Mouse (Mus musculus): ENCODE results near the gene Slc9a9. TPM values are rescaled to one million over a fixed set of nuclear protein-coding genes. Genes with fewer than 3 reads are reported as not detected.
A peak's percentile ranks its signal among the peaks of the same experiment; 100 is the strongest.

The Slc9a9 gene
- polyA plus RNA-seq, 1 experiment from 2014 or later = 3.2 TPM

DNA sequence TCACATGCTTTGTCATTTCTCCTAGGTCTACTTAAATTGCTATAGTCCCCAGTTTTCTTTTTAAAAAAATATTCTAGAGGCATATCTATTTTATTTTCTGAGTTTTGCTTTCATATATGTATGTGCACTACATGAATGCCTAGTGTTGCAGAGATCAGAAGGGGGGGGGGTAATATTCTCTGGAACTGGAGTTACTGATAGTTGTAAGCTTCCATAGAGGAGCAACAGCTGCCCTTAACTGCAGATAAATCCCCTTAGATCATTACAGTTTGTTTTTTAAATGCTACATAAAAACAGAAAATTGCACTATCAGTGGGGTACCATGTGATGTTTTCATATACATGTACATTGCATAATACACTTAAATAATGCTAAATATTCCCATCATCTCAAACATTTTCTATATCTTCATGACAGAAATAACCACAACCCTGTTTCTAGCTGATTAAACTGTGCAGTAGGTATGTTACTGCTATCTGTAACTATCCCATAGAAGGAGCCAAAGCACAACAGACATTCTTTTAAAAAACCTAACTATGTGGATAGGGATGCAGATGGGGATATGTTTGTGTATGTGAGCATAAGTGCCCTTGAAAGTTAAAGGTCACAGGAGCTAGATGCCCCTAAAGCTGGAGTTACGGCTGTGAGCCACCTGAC lies 17.6 kb downstream of the Slc9a9 start:
- no peak overlapping the region for H3K4me3 ChIP-seq
- 0 out of 2 replicates have a peak, but pooled peaks cover 4% of the 10 kb centered on the region for H3K4me1 ChIP-seq (replicated peaks)
- no peaks in the 10 kb centered on the region for H3K36me3 ChIP-seq
- no peaks in the 10 kb centered on the region for H3K27me3 ChIP-seq (ENCODE audit: insufficient read depth, poor library complexity, severe bottlenecking)
- DNase-seq (ENCODE audit: low spot score) = no peak
- no peak overlapping the region for H3K27ac ChIP-seq
- WGBS = 83% methylated on average over 1 of the region's 1 CpGs
- H3K9me3 ChIP-seq = no peaks in the 10 kb centered on the region

- Histone ChIP-seq H3K27me3 (ENCODE audit: insufficient read depth, poor library complexity, severe bottlenecking) (no peaks in the 10 kb centered on the region), H3K27ac (no peak overlapping the region), H3K4me1 (replicated peaks) (0 out of 2 replicates have a peak, but pooled peaks cover 4% of the 10 kb centered on the region), H3K36me3 (no peaks in the 10 kb centered on the region), H3K4me3 (no peak overlapping the region), H3K9me3 (no peaks in the 10 kb centered on the region)
- 68% methylated on average over 10 of the region's 10 CpGs for WGBS
- no peak for DNase-seq (ENCODE audit: low spot score)
These were observed 21.8 kb downstream of the Slc9a9 start for GRCm38 (mm10) chr9:94691311-94692087.

GRCm38 (mm10) chr9:94692122-94692521 lies 22.4 kb downstream of the Slc9a9 start:
- WGBS = 59% methylated on average over 7 of the region's 7 CpGs
- H3K27ac ChIP-seq = peak overlapping the region; percentile 50; the same call in 1 of the 2 replicates
- 0 out of 2 replicates have a peak, but pooled peaks cover 4% of the 10 kb centered on the region for H3K4me1 ChIP-seq (replicated peaks)

DNA sequence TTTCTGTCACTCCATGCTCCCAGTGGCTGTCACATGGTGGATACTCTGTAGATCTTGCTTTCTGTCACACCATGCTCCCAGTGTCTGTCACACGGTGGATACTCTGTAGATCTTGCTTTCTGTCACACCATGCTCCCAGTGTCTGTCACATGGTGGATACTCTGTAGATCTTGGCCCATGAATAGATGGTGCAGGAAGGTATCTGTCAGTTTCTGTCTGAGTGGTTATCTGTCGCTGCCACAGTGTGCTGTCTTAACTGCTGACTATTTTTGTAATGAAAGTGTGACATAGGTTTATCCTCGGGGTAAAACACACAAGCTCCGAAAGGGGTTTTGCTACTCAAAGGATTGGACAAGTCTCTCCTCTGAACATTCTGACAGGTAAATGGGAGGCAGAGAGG lies 24.5 kb downstream of the Slc9a9 start:
- no peak for DNase-seq (ENCODE audit: low spot score)
- Histone ChIP-seq H3K36me3 (no peaks in the 10 kb centered on the region), H3K4me3 (no peak overlapping the region), H3K27ac (no peak overlapping the region), H3K9me3 (no peaks in the 10 kb centered on the region), H3K4me1 (replicated peaks) (0 out of 2 replicates have a peak, but pooled peaks cover 4% of the 10 kb centered on the region), H3K27me3 (ENCODE audit: insufficient read depth, poor library complexity, severe bottlenecking) (no peaks in the 10 kb centered on the region)
- WGBS = 87% methylated on average over 4 of the region's 4 CpGs

More at GRCm38 (mm10) chr9:94692122-94692521, 22.4 kb downstream of the Slc9a9 start:
- no peak for DNase-seq (ENCODE audit: low spot score)
- Histone ChIP-seq H3K36me3 (no peaks in the 10 kb centered on the region), H3K27me3 (ENCODE audit: insufficient read depth, poor library complexity, severe bottlenecking) (no peaks in the 10 kb centered on the region), H3K4me3 (no peak overlapping the region), H3K9me3 (no peaks in the 10 kb centered on the region)

DNA sequence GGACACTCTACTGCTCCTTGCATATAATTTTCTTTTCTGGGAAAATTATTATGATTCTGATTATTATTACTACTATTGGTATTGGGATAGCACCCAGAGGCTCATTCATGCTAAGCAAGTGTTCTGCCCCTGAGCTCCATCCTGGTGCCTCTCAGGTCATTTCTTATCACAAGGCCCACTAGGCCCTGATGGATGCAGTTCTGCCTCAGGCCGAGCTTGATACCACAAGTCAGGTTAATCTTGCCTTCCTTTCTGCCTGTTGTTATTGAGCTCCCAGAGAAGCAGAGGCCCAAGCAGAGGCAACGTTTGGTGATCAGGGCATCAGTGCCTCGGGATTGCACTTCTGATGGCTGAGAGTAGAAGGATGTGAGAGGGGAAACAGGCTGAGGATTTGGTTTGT lies 25.3 kb downstream of the Slc9a9 start:
- no peaks in the 10 kb centered on the region for H3K9me3 ChIP-seq
- H3K4me1 ChIP-seq (replicated peaks) = 0 out of 2 replicates have a peak, but pooled peaks cover 4% of the 10 kb centered on the region
- no peaks in the 10 kb centered on the region for H3K36me3 ChIP-seq
- no peak for DNase-seq (ENCODE audit: low spot score)
- H3K27ac ChIP-seq = no peak overlapping the region
- no peaks in the 10 kb centered on the region for H3K27me3 ChIP-seq (ENCODE audit: insufficient read depth, poor library complexity, severe bottlenecking)
- H3K4me3 ChIP-seq = no peak overlapping the region
- WGBS = 78% methylated on average over 3 of the region's 3 CpGs

DNA sequence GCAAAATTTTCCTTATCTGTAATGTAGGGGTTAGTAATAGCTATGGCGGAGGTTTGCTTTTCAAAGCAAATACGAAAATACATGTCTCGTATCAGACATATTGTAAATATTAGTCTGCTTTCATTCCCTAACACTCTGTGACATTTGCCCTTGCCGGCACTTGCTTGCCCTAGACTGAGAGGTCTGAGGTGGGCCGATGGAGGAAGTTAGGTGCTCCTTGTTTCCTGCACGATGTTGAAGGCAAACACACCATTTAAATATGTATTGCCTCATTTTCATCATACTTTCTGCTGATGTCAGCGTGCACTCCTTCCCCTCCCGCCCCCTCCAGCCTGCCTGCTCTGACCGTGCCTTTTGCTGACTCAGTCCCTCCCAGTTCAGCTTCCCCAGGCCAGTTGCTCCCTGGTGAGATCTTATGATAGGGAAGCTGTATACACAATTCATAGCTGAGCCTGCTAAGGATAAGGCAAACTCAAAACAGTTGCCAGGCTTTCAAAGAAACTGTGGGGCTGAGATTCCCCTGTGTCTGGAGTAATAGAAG lies 26.9 kb downstream of the Slc9a9 start:
- H3K27me3 ChIP-seq (ENCODE audit: insufficient read depth, poor library complexity, severe bottlenecking) = no peaks in the 10 kb centered on the region
- no peak for DNase-seq (ENCODE audit: low spot score)
- peaks cover 12% of the 10 kb centered on the region for H3K4me1 ChIP-seq (replicated peaks)
- no peak overlapping the region for H3K4me3 ChIP-seq
- H3K36me3 ChIP-seq = no peaks in the 10 kb centered on the region
- no peaks in the 10 kb centered on the region for H3K9me3 ChIP-seq
- WGBS = 80% methylated on average over 9 of the region's 9 CpGs
- no peak overlapping the region for H3K27ac ChIP-seq

GRCm38 (mm10) chr9:94698175-94698574 lies 28.5 kb downstream of the Slc9a9 start:
- 82% methylated on average over 2 of the region's 2 CpGs for WGBS
- Histone ChIP-seq H3K9me3 (no peaks in the 10 kb centered on the region), H3K4me1 (replicated peaks) (peaks cover 15% of the 10 kb centered on the region), H3K27me3 (ENCODE audit: insufficient read depth, poor library complexity, severe bottlenecking) (no peaks in the 10 kb centered on the region), H3K4me3 (no peak overlapping the region), H3K36me3 (no peaks in the 10 kb centered on the region), H3K27ac (no peak overlapping the region)
- no peak for DNase-seq (ENCODE audit: low spot score)

GRCm38 (mm10) chr9:94700549-94700948 lies 30.8 kb downstream of the Slc9a9 start:
- 83% methylated on average over 1 of the region's 1 CpGs for WGBS
- Histone ChIP-seq H3K9me3 (no peaks in the 10 kb centered on the region), H3K27ac (0 out of 2 replicates have a peak overlapping the region, but pooled peaks have one; percentile 29), H3K4me3 (no peak overlapping the region), H3K4me1 (replicated peaks) (peaks cover 15% of the 10 kb centered on the region), H3K36me3 (no peaks in the 10 kb centered on the region), H3K27me3 (ENCODE audit: insufficient read depth, poor library complexity, severe bottlenecking) (no peaks in the 10 kb centered on the region)
- DNase-seq (ENCODE audit: low spot score) = no peak

- Histone ChIP-seq H3K27ac (peak overlapping the region; percentile 35), H3K4me1 (replicated peaks) (peaks cover 15% of the 10 kb centered on the region), H3K36me3 (no peaks in the 10 kb centered on the region), H3K4me3 (no peak overlapping the region), H3K9me3 (no peaks in the 10 kb centered on the region), H3K27me3 (ENCODE audit: insufficient read depth, poor library complexity, severe bottlenecking) (no peaks in the 10 kb centered on the region)
- peak; percentile 16 for DNase-seq (ENCODE audit: low spot score)
- 63% methylated on average over 6 of the region's 6 CpGs for WGBS
These were observed 31.6 kb downstream of the Slc9a9 start for GRCm38 (mm10) chr9:94701193-94701869.

GRCm38 (mm10) chr9:94701965-94702634 lies 32.4 kb downstream of the Slc9a9 start:
- Histone ChIP-seq H3K4me1 (replicated peaks) (peaks cover 15% of the 10 kb centered on the region), H3K27me3 (ENCODE audit: insufficient read depth, poor library complexity, severe bottlenecking) (no peaks in the 10 kb centered on the region), H3K36me3 (no peaks in the 10 kb centered on the region), H3K9me3 (no peaks in the 10 kb centered on the region), H3K27ac (peak overlapping the region; percentile 35; the same call in 1 of the 2 replicates), H3K4me3 (no peak overlapping the region)
- peak; percentile 22 for DNase-seq (ENCODE audit: low spot score)
- WGBS = 46% methylated on average over 10 of the region's 10 CpGs

- 89% methylated on average over 9 of the region's 9 CpGs for WGBS
These were observed 35.5 kb downstream of the Slc9a9 start for GRCm38 (mm10) chr9:94704986-94705757.

DNA sequence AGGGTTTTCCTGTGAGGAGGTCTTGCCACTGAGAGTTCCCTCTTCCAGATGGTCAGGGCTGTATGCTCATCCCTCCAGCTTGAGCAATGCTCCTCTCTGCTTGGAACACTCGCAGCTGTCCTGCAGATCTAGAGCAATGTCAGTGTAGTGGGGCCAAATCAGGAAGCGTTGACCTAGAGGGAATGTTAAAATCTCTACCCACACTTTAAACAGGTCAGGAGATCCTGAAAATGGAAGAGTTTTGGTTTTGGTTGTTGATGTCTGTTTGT lies 36.0 kb downstream of the Slc9a9 start:
- Histone ChIP-seq H3K27me3 (ENCODE audit: insufficient read depth, poor library complexity, severe bottlenecking) (no peaks in the 10 kb centered on the region), H3K4me1 (replicated peaks) (peaks cover 15% of the 10 kb centered on the region), H3K9me3 (no peaks in the 10 kb centered on the region), H3K27ac (no peak overlapping the region), H3K4me3 (no peak overlapping the region), H3K36me3 (no peaks in the 10 kb centered on the region)
- no peak for DNase-seq (ENCODE audit: low spot score)
- 91% methylated on average over 2 of the region's 2 CpGs for WGBS

More at GRCm38 (mm10) chr9:94704986-94705757, 35.5 kb downstream of the Slc9a9 start:
- H3K27me3 ChIP-seq (ENCODE audit: insufficient read depth, poor library complexity, severe bottlenecking) = no peaks in the 10 kb centered on the region
- no peak for DNase-seq (ENCODE audit: low spot score)
- H3K36me3 ChIP-seq = no peaks in the 10 kb centered on the region
- H3K27ac ChIP-seq = no peak overlapping the region
- H3K9me3 ChIP-seq = no peaks in the 10 kb centered on the region
- no peak overlapping the region for H3K4me3 ChIP-seq
- H3K4me1 ChIP-seq (replicated peaks) = peaks cover 15% of the 10 kb centered on the region

All from hindbrain, embryonic 10.5 days (tissue).